Mouse (Mus musculus) layer of hippocampus, postnatal 14 days (tissue): ENCODE measurements at regions not wholly inside any gene's neighbourhood (a gene's known extent, or its start where the extent isn't known, plus 50 kb on each side); places are given as distances from the start of the nearest gene placed in this dataset.
A peak's percentile ranks its signal among the peaks of the same experiment; 100 is the strongest.

Experiments
- DNase-seq, 2 experiments: peaks; one replicate each; pipeline ENCODE4 v3.0.0; 2021 to 2022; ENCODE audit warnings: low spot score in 2 of 2, mixed read lengths in 1 of 2

- no peak for DNase-seq
These were observed 62.1 kb upstream of the Pfn2 start for GRCm38 (mm10) chr3:57910020-57910419.

- peak in 1 of 2 experiments; percentile 74 for DNase-seq
These were observed 64.1 kb upstream of the Pfn2 start for GRCm38 (mm10) chr3:57911831-57912596.

GRCm38 (mm10) chr3:57912650-57913343 is 64.9 kb upstream of the Pfn2 start:
- no peak for DNase-seq

- DNase-seq: no peak
These were observed 66.8 kb upstream of the Pfn2 start for GRCm38 (mm10) chr3:57914687-57915086.

- peak in 1 of 2 experiments; percentile 42 for DNase-seq
These were observed 71.0 kb upstream of the Pfn2 start for GRCm38 (mm10) chr3:57918913-57919312.

GRCm38 (mm10) chr3:57919390-57920089 is 71.7 kb upstream of the Pfn2 start:
- DNase-seq: peak in 1 of 2 experiments; percentile 65

GRCm38 (mm10) chr3:57920090-57920432 is 72.2 kb upstream of the Pfn2 start:
- no peak for DNase-seq

- no peak for DNase-seq
These were observed 73.4 kb upstream of the Pfn2 start for GRCm38 (mm10) chr3:57921071-57921882.

- DNase-seq: no peak
These were observed 75.2 kb upstream of the Pfn2 start for GRCm38 (mm10) chr3:57923061-57923460.

- DNase-seq: no peak
These were observed 85.0 kb upstream of the Pfn2 start for GRCm38 (mm10) chr3:57932657-57933539.

GRCm38 (mm10) chr3:57935042-57935610 is 87.2 kb upstream of the Pfn2 start:
- no peak for DNase-seq

- no peak for DNase-seq
These were observed 92.9 kb upstream of the Pfn2 start for GRCm38 (mm10) chr3:57940504-57941381.

GRCm38 (mm10) chr3:57944698-57945097 is 96.8 kb upstream of the Pfn2 start:
- DNase-seq: peak in 1 of 2 experiments; percentile 28

GRCm38 (mm10) chr3:57945765-57946164 is 97.9 kb upstream of the Pfn2 start:
- DNase-seq: no peak

GRCm38 (mm10) chr3:57947331-57947730 is 99.5 kb upstream of the Pfn2 start:
- no peak for DNase-seq

- DNase-seq: no peak
These were observed 100.8 kb upstream of the Pfn2 start for GRCm38 (mm10) chr3:57948720-57949119.

GRCm38 (mm10) chr3:57950431-57951331 is 102.8 kb upstream of the Pfn2 start:
- DNase-seq: peak; percentile 32 to 57

GRCm38 (mm10) chr3:57951438-57951837 is 103.6 kb upstream of the Pfn2 start:
- no peak for DNase-seq
